Mouse (Mus musculus): ENCODE data around the gene Dsp.

The Dsp gene

GRCm38 (mm10) chr13:38201413-38201812 is 50.3 kb downstream of the Dsp start:
- DNase-seq, result no peak

- DNase-seq, result no peak
These were observed 53.1 kb downstream of the Dsp start for GRCm38 (mm10) chr13:38204171-38204570.

DNA sequence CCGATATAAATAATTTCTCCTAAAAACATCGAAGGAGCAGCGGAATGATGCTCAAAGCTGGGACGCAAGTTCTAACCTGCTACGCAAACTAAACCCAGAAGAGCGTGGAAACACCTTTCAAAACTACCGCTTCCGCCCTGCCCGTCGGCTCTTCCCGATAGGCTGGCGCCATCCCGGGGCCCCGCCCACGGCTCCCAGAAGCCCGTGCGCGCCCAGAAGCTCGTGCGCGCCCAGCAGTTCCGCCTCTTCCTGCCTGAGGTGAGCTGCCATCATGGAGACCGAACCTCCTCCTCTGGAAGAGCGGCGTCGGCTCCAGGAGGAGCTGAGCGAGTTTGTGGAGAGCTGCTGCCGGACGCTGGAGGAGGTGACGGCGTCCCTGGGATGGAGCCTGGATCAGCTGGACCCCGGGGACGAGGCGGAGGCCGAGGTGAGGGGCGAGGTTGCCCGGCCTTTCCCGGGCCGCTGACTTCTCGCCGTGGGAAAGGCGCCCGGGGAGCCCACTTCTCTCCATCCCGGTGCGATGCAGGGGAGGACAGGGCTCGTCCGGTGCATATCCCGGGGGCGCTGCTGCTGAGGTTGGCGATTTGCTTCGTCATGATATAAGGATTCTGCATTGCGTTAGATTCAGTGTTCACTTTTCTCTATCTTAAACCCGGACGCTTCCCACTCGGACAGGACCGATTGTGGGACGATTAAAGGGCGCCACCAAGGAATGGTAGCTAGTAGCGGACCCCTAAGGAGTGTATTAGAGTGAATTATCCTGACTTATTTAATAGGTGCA is 53.8 kb downstream of the Dsp start, which contains the start of gene Snrnp48:
TSS of gene Snrnp48 (plus strand) at position 237 of the 781 bp plus-strand sequence.
- peak; percentile 77 for DNase-seq

GRCm38 (mm10) chr13:38211122-38211521 is 60.0 kb downstream of the Dsp start:
- no peak for DNase-seq

DNA sequence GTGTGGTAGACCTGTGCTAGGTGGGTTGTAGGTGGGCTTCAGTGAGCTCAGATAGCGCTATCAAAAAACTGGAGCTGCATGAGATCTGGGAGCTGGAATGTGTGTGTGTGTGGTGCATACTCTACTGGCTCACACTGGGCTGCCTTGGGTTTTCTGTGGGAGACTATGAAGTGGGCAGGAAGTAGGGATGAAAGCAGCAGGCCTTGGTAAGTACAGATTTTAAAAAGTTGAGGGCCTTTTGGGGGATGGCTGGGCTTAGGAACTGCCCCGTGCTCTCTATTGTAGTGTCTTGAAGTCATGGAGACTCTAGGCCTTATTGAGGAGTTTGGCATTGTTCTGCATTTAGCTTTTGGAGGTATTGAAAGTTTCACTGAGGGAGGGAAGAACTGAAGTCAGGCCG is 67.6 kb downstream of the Dsp start:
- DNase-seq, result no peak

GRCm38 (mm10) chr13:38220331-38220730 is 69.2 kb downstream of the Dsp start:
- no peak for DNase-seq

DNA sequence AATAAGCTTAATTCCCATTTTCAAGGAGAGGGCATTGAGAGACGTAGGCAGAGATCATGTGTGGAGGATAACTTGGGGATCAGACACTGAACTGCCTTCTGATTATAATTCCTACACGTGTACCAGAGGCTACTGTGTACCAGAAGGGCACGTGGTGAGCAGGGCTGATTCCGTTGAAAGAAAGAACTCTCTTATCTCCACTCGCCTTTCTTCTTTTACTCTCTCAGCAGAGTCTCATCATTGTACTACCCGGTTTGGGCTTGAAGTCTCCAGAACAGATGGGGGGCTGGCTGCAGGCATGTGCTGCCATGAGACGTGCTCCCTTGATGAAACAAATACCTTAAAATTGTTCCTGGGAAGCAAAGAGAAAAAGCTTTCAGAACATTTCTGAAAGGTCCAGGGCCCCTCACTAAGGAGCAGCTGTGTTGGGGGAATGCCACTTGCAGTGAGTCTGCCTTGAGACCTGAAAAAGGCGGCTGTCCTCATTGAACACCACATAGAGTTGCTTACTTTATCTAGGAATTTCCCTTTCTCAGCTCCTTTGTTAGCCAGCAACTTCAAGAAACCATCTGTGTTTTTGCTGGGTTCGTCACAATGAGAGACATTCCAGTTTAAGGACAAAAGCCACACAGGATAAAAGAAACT is 79.2 kb downstream of the Dsp start:
- DNase-seq, result no peak

- no peak for DNase-seq
These were observed 81.3 kb downstream of the Dsp start for GRCm38 (mm10) chr13:38232411-38232810.

GRCm38 (mm10) chr13:38232856-38233625 is 81.9 kb downstream of the Dsp start:
- DNase-seq, result no peak

GRCm38 (mm10) chr13:38234651-38235050 is 83.6 kb downstream of the Dsp start:
- DNase-seq, result no peak

DNA sequence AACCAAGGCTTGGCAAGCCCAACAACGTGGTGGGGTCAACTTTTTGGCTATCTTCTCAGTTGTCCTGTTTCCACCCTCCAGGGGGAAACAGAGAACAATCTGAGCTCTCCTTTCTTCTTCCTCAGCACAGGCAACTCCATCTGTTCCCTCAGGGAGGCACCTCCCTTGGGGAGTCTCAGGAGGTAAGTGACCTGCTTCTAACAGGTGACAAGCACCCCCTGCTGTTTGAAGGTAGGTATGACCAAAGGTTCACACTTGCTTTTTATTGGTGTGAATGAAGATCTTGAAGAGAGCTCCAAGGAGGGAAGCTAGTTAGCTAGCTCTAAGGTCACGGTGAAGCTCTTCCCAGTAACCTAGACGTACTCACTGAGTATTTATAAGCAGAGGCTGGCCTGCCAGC is 84.3 kb downstream of the Dsp start:
- no peak for DNase-seq

DNA sequence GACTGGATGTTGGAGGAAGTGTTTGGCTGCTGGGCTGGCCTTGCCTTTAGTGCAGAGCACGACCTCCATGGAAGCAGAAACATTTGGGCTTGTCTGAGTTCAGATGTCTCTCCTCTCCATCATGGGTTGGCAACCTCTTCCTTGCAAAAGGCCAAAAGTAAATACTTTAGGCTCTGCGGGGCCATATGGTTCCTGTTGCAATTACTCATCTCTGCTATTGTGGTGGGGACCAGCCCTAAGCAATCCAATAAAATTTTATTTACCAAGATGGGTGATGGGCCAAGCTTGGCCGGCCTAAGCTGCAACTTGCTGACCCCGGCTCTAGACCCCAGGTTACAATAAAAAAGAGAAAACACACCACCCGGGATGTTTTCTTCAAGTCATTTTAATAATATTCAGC is 97.1 kb downstream of the Dsp start:
- no peak for DNase-seq
